Mouse (Mus musculus): ENCODE data around the gene Pde9a.
A peak's percentile ranks its signal among the peaks of the same experiment; 100 is the strongest.

Gene Pde9a

DNA sequence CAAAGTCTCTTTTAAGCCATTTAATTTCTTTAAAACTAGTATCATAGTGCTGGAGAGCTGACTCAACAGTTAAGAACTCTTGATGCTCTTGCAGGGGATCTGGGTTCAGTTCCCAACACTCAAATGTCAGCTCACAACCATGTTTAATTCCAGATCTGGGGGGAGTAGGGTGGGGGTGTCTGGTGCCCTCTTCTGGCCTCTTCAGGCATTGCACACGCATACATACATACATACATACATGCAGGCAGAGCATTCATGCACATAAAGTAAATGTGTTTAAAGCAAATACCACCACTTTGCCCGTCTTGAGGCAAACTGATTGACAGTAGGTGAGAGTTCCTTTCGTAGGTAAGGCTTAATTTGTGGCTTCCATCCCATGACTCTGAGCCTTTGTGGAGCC lies 80.8 kb downstream of the Pde9a start:
- DNase-seq (ENCODE audit: low read depth, low spot score) = no peak

DNA sequence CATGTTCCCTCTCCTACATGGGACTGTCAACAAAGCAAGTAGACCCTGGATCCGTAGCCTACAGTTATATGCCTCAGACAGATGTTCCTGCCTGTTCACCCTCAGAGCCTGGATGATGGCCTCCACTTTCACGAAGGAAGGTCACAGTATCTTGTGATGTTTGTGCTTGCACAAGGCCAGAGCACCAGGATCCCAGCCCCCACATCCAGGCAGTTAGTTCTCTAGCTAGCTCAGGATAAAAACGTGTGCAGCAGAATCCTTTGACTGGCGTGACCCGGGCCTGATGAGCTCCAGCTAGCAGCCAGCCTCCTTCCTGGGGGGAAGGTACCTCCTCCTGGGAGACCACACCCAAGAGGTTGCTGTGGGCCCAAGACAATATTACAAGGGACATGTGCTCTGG lies 82.5 kb downstream of the Pde9a start:
- DNase-seq (ENCODE audit: low read depth, low spot score) = no peak

DNA sequence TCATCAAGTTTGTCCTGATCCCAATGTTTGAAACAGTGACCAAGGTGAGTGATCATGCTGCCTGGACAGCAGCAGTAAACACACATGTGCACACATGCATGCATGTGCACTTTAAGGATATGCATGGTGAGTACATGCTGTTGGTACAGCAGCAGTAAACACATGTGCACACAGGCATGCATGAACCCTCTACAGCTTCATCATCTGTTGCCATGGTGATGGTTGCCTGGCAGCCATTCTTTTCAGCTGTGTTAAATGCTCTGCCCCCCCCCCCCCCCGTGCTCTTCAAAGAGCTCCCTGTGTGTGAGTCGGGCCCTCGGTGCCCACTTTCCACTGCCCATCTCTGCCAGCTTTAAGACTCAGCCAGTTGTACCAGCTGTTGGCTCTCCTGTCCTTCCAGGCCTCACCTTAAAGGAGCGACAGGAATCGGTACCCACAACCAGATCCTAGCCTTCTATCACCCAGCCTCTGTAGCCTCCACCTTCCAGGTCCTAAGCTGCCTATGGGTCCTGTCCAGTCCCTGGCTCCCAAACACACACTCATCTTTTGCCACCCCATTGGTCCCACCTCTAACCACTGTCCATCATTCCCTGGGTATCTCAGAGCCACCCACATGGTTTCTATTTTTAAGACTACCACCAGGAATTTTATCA lies 84.9 kb downstream of the Pde9a start:
- DNase-seq (ENCODE audit: low read depth, low spot score) = no peak

DNA sequence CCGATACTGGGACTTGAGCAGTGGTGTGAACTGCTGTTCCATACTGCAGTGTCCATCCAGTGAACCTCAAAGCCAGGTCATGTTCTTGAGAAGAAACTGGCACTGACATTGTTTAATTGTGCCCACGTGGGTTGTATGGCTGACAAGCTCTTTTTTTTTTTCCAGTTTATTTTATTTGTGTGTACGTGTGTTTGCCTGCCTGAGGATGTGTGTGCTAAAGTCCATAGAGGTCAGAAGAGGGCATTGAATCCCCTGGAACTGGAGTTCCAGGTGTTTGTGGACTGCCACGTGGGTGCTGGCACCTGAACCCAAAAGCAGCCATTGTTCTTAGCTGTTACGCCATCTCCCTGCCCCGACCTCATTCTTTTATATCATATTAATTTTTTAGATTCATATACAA lies 88.4 kb downstream of the Pde9a start:
- DNase-seq (ENCODE audit: low read depth, low spot score) = no peak

DNA sequence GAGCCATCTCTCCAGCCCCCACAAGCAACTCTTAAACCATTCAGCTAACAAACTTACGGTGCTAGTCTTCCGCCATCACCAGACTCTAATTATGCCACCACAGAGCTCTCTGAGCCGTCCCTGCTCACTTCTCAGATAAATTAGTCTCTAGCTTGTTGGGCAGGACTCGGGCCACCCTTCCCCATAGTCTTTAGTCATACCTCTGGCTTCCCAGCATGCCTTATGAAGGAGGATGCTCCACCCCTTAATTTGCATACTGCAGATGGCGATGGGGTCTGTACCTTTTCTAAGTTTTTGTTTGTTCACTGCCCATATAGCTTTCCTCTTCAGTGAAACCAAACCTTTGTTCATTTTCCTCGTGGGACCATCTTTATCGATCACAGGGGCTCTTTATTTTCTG lies 92.6 kb downstream of the Pde9a start:
- no peak for DNase-seq (ENCODE audit: low read depth, low spot score)

DNA sequence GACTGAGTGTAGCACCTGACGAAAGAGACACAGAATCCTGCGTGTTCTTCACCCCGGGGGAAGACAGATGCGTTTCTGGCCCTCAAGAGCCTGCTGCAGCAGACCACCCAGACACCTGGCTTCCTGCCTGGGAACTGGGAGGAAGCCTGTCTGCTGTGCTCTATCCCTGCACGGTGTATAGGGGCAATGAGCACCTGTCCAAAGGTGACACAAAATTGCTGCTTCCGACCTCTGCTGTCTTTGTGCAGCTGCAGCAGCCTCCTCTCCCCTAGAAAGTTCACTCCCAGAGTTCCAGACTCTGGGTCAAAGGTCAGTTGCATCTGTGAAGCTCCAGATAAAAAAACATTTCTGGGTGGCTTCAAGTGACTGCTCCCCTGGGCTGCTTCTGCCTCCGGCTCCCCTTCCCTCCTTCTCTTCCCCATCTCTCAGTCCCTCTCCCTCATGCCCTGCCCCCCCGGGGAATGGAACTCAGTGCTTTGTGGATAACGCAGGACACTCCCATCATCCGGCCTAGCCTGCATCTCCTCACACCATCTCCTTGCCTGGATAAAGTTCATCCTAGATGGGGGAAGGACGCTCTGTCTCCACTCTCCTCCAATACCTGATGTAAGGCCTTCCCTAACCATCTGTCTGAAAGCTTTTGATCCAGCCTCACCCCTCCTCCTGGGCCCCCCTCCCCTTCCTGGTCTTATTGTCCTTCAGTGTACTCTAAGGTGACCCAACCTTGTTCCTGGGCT lies 93.3 kb downstream of the Pde9a start:
- DNase-seq (ENCODE audit: low read depth, low spot score) = no peak

DNA sequence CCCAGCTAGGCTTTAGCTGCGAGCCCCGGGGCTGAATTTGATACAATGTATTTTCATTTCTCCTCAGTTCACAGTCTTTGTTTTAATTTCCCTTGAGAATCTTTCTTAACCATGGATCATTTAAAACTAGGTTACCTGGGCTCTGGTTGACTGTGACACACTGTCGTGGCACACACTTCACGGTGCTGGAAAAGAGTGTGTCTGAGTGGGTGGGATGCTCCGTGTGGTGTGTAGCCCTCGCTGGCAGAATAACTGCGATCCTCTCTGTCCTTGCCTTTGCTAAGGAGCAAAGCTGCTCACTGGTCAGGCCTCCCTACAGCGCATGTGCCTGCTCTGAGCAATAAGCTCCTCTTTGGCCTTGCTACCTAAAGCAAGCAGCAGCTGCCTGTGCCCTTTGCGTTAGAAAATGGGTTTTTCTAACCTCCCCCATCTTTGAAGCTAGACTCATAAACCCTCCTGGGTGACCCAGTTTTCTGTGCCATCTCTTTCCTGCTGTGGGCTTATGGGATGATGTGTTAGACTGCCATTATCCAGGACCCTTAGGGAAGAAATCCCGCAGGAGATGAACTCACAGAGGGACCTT lies 100.7 kb downstream of the Pde9a start:
- DNase-seq (ENCODE audit: low read depth, low spot score) = no peak

DNA sequence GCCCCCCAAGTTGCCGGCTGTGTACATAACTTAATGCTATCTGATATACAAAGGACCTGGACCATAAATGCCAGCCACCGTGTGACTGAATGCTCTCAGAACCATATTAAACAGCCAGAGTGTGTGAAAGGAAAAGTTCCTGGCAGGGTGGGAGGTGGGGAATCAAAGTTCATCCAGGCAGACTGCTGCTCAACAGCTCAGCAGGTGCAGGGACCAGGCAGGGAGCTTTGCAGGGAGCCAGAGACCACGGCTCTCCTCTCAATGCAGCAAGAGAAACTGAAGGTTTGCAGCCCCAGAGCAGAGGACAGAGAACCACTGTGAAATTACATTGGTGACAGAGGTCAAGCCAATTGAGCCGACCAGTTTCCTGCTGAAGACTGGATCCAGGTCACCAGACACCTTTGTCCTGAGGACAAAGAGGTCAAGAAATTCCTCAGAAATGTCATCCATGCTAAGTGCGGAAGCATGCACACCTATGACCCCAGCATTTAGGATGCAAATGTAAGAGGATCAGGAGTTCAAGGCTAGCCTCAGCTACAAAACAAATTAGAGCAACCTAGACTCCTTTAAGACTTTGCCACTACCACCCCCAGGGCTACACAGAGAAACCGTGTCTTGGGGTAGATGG lies 101.5 kb downstream of the Pde9a start:
- DNase-seq (ENCODE audit: low read depth, low spot score) = no peak

DNA sequence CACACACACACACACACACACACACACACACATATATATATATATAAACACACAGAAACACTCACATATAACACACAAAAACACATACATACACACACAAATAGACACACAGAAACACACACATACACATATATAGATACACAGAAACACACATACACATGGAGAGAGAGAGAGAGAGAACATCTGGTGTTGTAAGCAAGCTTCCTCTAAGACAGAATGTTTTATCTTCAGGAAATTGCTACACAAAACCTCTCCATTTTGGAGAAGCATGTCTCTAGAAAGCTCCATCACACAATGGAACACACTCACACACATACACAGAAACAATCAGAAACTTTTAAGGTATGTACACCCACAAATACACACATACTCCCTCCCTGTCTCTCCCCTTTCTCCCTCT lies 105.3 kb downstream of the Pde9a start:
- no peak for DNase-seq (ENCODE audit: low read depth, low spot score)

DNA sequence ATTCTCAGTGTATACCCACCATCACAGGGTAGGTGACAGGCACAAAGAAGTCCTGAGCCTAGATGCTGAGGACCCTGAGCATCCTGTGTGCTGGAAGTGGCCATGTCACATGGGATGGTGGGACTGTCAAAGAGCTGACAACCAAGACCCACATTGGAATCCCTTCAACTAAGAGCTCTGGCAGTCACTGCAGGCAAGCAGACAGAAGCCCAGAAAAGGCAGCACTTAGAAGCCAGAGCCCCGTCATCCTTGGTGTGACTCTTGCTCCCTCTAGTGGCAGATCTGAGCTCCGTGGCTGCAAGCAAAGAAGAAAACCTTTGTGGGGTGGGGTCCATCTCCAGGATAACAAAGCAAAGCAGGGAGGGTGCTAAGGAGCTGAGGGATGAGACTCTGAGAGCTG lies 106.4 kb downstream of the Pde9a start:
- DNase-seq (ENCODE audit: low read depth, low spot score) = peak; percentile 83

DNA sequence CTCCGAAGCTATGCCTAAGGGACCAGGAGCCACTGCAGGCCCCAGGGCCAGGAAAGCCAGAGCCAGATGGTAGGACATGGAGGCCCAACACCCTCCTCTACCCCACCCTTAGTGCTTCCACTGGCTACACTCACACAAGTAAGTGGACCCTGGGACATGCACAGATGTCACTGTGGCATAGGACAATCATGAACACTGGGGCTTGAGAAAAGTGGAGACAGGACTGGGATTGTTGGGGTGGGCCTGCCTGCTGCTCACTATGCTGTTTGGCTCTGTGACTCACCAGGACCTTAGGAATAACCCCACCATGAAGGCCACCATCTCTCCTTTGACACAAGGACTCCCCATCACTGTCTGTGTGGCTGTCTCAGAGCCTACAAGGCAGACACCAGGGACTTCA lies 109.0 kb downstream of the Pde9a start:
- no peak for DNase-seq (ENCODE audit: low read depth, low spot score)

DNA sequence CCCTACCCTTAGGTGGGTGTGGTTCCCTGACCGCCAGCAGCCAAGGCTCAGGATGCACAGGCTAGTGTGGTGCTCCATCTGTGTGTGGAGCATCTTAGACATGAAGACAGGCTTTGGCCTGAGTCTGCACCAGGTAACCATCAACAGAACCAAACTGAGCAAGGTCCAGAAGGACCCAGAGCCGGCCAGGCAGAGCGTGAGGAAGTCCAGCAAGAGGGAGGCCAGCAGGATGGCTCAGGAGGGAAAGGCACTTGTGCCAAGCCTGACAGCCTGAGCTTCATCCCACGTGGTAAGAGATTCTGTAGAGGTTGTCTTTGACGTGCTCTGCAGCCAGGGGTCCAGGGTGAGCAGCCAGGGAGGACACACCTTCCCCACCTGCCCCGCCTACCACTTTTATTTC lies 111.7 kb downstream of the Pde9a start:
- no peak for DNase-seq (ENCODE audit: low read depth, low spot score)

DNA sequence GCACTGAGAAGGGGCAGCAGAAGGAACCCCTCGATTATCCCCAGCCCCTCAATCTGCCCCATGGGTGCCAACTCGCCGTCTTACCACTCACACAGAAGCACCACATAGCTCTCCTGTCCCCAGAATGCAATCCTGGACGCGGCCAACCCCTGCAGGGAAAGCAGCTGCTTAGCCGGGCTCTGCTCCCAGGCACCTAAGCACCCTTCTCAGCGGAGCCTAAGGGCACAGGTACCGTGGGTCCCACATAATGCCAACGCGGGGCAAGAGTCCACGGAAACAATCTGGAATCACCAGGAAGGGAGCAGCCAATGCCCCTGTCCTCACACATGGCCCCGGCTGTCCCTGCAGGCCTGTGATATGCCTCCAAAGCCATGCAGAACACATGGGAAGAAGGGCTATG lies 113.7 kb downstream of the Pde9a start:
- no peak for DNase-seq (ENCODE audit: low read depth, low spot score)

DNA sequence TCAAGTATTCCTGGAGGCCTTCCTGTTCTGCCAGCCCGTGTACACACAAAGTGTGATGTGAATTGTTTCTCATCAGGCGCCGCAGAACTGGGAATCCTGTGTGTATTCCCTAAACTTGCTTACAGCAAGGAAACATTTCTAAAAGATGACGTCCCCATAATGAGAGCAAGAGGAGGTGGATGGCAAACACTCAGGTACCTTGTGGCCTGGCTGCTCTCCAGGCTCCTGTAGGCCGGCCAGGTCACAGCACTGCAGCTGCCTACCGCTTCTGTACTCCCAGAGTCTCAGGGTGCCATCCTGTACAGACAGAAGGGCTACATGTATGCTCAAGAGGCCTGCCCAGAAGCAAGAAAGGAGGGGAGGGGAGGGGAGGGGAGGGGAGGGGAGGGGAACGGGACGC lies 114.4 kb downstream of the Pde9a start:
- DNase-seq (ENCODE audit: low read depth, low spot score) = no peak

DNA sequence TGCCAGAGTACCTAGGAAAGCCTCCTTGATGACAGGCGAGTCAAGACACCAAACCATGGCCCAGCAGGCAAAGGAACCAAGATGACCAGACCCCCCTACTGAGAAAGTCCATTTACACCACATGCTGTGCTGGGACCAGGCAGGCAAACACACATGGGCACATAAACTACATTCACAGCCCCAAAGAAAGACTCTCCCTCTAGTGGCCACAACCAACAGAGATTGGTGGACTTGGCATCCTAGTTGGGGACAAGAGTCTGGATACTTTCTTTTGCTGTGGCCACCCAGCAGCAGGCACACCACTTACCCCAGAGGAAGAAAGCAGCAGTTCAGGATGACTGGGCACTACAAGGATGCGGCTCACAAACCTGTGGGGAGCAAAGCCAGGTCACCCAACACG lies 114.9 kb downstream of the Pde9a start:
- peak; percentile 22 for DNase-seq (ENCODE audit: low read depth, low spot score)

DNA sequence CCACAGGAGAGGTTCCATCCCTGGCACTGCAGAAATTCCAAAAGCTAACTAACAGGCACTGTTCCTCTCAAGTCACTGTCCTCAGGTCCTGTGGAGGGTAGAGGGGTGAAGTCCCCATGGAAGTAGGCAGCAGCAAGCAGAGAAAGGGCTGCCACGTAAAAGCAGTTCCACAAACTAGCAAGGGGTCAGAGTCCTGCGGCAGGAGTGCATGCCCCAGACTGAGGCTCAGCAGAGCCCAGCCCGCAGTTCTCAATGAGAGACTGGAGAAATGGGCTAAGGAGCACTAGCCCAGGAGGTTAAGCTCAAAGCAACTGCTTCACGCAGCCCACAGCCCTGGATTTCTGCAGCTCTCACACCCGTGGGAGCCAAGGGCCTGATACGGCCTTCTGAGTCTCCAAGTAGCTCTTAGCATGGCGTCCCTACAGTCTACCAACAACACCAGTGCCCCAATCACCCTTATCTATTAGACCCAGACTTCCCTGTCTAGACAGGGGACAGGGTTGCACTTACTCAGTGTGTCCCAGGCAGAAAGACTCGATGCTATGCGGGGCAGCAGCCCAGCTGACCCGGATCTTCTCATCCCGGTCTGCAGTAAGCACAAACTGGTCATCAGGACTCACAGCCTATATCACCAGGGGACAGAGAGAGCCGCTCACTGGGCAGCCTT lies 116.4 kb downstream of the Pde9a start:
- DNase-seq (ENCODE audit: low read depth, low spot score) = no peak

DNA sequence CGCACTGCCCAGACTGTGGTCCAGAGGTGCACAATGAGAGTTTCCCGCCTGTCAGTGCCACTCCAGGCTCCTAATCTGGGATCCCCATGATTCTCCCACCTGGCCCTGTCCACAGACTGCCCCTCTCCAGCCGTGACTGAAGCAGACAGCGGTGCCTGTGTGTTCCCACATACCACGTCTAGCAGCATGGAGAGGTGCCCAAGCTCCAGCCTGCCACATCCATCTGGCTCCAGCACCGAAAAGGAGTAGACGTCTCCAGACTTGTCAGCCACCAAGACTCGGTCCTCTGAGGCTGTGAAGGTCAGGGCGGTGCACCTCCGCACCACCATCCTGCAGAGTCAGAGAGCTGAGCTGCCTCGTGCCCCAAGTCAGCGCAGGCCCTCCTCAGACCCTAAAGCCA lies 117.3 kb downstream of the Pde9a start:
- no peak for DNase-seq (ENCODE audit: low read depth, low spot score)

DNA sequence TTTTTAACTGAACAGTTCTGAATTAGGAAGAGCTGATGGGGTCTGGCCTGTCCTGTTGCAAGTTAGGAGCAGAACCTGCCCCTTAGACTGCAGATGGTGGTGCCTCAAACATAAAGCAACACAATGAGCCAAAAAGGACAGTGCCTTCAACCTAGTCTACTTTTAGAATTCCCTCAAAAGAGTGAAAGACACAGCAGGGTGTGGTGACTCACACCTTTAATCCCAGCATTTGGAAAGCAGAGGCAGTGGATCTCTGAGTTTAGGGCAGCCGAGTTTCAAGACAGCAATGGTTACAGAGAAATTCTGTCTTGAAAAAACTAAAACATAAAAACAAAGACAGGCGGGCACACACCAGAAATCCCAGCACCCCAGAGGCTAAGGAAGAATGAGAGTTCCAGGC lies 117.9 kb downstream of the Pde9a start:
- no peak for DNase-seq (ENCODE audit: low read depth, low spot score)

DNA sequence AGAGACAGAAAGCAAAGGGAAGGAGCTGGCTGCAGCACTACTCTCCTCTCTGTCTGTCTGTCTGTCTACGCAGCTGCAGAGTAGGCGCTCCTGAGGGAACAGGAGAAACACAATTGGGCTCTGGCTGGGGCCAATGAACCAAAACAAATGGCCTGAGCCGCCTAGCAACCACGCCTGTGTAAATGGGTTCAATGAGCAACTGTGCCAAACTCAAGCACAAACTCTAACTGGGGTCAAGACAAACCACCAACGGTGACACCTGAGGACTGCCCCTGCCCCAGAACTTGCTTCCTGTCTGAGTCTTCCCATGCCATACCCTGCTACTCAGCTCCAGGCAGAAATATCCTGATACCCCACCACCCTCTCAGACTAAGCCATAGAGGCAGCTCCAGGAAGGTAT lies 119.0 kb downstream of the Pde9a start:
- DNase-seq (ENCODE audit: low read depth, low spot score) = no peak

DNA sequence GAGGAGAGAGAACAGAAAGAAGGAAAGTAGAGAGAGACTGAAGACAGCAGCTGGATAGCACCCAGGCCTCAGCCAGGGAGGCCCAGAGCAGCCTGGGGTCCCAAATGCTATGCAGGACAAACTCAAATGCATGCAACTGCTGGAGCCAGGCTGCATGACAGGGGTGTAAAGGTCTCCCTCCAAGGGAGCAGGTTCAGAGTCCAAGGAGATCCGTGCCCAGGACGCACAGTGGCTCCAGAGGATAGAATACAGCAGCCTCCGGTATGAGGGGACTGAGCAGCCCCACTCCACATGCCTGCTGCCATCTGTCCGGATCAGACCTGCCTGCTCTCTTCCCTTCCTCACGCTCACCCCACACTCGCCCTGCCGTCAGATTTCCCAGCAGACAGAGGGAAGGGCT lies 120.3 kb downstream of the Pde9a start:
- DNase-seq (ENCODE audit: low read depth, low spot score) = no peak

DNA sequence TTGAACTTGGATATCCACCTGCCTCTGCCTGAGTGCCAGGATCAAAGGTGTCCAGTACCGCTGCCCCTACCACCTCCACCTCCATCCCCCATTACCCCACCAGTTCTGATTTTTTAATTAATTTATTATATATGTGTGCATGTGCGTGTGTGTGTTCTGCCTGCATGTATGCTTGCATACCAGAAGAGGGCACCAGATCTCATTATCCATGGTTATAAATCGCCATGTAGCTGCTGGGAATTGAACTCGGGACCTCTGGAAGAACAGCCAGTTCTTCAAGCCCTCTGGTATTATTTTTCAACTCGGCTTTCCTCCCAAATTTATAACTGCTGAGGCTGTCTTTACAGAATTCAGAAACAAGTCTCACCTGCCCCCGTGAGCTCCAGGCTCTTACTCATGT lies 124.9 kb downstream of the Pde9a start:
- peak; percentile 28 for DNase-seq (ENCODE audit: low read depth, low spot score)

DNA sequence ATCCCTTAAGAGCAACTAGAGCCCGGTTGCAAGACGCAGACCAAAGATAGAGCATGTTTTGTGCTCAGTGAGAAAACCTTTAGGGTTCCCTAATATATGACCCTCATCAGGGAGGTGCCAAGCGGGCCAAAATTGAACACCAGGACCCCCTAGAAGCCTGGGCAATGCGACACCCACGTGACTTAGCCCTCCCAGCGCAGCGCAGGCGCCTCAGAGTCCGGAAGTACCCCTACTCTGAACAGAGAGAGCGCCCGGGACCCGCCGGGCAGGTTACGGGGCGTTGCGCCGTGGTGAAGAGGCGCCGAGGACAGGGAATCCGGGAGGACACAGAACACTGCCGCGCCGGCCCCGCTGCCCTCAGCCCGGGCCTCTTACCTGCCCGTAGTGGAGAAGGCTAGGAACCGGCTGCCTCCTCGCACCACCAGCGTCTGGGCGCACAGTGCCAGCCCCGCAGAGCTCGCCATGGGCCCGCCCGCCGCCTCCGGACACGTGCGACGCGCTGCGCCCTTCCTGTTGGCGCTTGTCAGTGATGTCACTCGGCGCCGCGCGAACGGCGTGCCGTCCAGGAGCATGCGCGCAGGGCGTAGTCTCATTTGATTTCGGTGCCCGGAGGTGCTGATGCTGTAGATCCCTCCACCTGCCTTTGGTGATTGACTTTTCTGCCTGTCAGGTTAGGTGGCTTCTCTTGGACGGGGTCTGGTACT lies 125.9 kb downstream of the Pde9a start:
- DNase-seq (ENCODE audit: low read depth, low spot score) = peak; percentile 89

Data from 3T3-L1 (cell line).